Mouse (Mus musculus) lung, adult 18-20 months (tissue): ENCODE measurements around the gene Calr3.

Experiments used
- DNase-seq, 2 experiments: peaks; one replicate each; pipeline ENCODE4 v3.0.0; 2022; ENCODE audit warnings: mixed read lengths in 2 of 2

Gene Calr3

DNA sequence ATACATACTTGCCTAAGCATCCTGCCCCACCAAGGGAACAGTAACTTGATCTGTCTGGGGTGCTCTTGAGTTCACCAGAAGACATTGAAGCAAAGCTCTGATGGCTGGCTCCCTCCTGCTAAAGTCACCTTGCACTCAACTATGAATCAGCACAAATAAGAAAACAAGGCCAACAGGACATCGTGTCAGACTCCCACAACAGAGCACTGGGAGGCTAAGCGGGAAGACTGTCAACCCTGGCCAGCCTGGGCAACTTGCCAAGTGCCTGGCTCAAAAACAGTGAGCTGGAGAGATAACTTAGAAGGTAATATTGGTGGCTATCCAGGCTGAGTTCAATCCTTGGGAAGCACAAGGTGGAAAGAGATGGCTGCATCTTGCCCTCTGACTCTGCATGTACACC lies 8.7 kb downstream of the Calr3 start:
- peak in 1 of 2 experiments; percentile 26 for DNase-seq

DNA sequence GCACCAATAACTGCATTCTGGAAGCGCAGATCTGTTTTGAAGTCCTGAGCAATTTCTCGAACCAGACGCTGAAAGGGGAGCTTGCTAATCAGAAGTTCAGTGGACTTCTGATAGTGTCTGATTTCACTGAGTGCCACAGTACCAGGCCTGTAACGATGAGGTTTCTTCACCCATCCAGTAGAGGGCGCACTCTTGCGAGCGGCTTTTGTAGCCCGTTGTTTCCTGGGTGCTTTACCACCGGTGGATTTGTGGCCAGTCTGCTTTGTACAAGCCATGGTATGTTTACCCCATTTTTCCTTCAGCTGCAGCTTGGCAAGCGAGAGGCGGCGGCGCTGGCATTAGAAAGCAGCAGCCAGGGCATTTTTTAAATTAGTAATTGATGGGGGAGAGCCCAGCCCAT lies 14.0 kb downstream of the Calr3 start:
- peak in 1 of 2 experiments; percentile 42 for DNase-seq

DNA sequence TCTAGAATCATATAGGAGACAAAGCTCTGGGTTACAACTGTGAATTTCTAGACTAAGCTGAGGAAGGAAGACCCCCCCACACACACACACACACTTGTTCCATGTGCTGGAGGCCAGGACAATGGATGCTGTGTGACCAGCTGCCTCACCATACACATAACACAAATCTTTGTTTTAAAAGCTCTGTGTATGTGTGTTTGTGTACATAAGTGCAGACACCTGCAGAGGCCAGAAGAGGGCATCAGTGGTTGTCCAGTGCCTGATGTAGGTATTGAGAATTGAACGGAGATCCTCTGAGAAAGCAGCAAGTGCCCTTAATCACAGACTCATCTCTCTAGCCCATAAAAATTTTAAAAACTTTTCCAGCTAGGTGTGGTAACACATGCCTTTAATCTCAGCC lies 20.7 kb downstream of the Calr3 start:
- no peak for DNase-seq

DNA sequence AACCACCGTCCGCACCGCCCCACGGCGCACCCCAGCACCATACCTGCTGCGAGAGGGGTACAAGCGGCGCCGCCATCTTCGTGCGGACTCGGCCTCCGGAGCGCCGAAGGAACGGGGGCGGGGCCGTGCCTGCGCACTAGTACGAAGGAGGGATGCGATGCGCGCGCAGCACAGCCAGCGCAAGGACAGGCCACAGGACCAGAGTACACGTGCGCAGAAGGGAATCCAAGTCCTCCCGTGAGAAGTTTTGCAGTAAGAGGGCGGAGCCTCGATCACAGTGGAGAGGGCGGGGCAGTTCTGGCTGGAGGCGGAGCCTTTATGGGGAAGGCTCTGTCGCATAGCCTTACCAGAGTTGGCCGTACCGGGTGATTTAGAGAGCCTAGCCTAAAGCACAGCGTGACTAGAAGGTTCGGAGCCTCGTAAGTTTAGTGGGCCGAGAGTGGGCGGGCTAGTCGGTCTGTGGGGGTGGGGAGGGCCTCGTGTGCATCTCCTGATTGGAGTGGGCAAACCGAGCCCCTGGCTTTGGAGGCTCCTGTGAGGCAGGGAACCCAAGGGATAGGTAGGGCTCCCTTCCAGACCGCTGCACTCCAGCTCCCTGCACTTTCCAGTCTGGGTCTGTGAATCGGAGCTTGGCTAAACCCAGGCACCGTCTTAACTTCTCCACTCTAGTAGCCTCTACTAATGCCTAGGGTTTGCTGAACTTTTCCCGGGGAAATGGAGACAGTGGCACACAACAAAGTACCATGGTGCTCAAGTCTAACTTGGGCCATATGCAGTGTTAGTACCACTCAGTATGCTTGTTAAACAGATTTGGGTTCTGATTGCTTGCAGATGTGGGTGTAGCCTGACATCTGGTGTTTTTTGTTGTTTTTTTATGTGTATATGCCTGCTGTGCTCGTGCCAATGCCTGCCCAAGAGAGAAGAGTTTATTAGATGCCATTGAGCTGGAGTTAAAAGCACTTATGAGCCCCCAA lies 22.0 kb downstream of the Calr3 start, which contains the start of gene Eps15l1:
TSS of gene Eps15l1 (minus strand) at position 99 of the 974 bp plus-strand sequence.
- DNase-seq: peak; percentile 99 to 100

DNA sequence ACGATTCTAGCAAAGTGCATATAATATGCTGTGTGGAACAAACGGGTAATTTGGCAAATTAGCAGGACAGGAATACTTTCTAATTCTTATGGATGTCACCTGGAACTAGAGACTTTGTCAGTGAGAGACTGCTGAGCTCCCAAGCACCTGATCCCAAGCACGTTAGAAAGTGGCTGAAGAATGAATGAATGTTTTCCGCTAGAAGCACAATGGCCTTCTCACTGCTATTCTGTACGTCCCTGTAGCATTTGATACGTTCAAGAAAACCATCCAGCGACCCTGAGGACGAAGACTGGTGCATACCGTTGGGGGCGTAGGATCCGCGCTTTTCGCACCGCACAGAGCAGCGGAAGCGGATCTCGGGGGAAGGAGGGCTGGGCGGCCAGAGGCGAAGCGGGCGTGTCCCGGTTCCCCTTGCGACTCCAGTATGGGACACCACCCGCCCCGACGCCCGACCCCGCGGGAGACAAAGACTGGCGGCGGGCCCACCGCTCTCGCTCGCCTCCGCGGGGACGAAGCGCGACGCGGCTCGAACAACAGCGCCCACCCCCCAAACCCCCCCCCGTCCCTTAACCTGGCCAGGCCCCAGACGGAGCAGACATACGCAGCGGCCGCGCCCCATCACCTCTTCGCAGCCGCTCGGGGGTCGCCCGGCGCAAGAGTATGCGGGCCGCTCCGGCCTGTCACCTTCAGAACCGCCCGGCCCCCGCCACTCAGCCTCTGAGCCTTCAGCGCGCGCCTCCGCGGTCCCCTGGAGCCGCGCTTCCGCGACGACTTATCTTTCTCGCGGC lies 22.9 kb downstream of the Calr3 start:
- peak; percentile 44 to 51 for DNase-seq

DNA sequence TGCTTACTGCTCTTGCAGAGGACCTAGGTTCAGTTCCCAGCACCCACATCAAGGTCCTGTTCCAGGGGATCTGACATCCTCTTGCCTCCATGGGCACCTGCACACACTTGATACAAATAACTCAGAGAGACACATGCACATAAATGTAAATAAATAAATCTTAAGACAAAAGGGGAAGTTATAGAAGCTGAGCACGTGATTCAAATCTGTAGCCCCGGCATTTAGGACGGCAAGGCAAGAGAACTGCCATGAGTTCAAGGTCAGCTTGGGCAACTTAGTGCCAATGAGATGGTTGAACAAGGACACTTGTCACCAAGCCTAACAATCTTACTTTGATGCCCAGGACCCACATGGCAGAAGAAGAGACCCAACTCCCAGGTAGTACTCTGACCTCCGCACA lies 25.6 kb downstream of the Calr3 start:
- DNase-seq: no peak

DNA sequence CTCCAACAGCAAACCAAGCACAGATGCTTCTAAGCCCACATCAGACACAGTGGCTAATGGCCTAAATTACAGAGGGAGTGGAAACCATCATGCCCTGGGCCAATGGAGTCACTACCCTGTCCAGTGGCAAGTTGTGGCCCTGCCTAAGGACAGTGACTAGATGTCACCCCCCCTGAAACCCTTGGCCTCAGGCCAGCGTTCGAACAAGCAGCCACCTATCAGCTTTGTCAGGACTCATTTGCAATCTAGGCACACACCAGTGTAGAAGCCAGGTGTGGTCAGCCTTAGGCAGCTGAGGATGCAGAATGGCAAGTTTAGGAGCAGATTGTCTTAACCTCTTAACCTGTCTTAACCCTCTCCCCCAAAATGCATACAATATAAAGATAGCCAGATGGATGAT lies 28.4 kb downstream of the Calr3 start:
- no peak for DNase-seq

DNA sequence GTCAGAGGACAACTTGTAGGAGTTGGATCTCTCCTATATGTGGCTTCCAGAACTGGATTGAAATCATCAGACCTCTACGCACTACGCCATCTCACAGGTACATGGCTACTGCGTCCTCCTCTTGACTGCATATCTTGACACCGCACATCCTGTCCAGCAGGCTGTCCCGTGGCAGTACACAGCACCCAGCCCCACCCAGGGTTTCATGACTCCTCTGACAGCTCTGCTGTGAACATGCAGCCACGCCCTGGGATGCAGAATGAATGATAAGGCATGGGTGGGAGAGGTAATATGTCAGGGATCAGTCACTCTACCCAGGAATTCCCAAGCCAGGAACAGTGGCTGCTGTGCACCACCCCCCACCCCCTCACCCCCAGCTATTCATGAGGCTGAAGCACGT lies 29.8 kb downstream of the Calr3 start:
- peak in 1 of 2 experiments; percentile 11 for DNase-seq

DNA sequence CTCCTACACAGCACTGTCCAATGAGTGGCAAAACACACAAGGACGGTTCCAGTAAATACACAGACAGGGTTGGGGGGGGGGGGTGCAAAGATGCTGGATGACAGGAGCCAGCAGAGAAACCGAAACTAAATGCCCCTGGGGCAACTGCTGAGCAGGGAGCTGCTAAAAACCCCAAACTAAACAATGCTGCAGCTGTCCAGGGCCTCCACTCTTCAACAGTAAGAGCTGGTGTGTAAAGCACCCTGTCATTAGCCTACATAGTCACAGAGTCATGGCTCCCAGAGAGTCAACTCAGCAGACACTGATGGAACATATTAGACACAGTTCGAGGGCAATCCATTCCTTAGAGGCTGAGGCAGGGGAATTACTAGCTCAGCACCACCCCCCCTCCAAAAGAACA lies 34.2 kb downstream of the Calr3 start:
- DNase-seq: no peak

DNA sequence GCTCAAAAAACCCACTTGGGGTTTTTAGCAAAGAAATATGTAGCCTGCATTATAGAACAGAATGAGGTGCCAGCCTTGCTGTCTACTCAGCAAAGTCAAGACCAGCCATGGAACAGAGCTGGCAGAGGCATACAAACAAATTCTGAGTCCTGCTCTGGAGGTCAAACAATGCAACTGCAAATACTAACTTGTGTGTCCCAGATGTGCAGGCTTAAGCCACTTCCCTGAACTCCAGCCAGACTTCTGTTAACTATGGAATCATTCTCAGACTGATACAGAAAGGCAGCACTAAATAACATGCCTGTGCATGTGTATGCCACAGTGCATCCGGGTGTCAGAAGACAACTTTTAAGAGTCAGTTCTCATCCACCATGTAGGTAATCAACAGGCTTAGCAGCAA lies 35.8 kb downstream of the Calr3 start:
- DNase-seq: no peak

DNA sequence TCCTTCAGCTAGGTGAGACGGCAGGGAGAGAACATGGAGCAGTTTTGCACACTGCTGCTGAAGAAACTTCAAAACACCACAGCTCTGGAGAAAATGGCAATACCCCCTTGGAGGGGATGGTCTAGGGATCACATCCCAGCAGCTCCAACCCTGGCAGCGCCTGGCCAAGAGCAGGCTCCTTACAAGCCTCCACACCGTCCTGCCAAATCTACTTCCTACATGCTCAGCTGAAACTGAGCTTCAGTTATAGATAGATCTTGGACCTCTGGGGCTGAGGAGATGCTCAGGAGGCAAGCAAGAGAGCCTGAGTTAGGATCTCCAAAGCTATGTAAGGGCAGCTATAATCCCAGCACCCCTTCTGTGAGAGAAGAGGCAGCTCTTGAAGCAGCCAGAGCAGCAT lies 40.7 kb downstream of the Calr3 start:
- DNase-seq: no peak

DNA sequence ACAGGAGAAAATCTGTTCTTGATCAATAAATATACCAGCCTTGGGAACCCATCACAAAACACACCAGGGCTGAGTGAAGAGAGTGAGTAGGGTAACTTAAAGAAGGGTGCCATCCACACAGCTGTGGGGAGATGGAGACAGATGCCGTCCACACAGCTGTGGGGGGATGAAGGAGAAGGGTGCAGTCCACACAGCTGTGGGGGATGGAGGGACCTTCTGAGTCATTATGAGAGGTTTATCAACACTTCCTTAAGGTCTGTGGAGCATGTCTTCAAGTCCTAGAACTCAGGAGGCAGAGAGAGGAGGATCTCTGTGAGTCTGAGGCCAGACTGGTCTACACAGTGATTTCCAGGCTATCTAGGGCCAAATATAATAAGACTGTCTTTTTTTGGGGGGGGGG lies 42.3 kb downstream of the Calr3 start:
- no peak for DNase-seq

DNA sequence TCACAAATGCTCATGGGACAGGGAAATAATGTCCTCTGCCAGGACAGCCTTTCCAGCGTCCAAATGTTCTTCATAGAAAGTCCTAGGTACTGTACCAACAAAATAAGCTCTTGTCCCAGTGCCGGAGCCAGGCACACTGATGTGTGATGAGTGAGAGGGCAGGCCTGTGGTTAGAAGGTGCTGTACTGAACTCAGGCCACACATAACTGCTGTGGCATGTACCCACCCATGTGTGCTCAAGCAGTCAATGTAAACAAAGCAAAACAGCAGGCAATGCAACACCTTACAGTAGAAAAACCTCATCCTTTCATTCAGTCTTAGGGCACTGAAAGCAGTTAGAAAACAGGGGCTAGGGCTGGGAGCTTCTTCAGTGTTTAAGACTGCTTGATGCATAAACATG lies 57.9 kb downstream of the Calr3 start:
- no peak for DNase-seq

DNA sequence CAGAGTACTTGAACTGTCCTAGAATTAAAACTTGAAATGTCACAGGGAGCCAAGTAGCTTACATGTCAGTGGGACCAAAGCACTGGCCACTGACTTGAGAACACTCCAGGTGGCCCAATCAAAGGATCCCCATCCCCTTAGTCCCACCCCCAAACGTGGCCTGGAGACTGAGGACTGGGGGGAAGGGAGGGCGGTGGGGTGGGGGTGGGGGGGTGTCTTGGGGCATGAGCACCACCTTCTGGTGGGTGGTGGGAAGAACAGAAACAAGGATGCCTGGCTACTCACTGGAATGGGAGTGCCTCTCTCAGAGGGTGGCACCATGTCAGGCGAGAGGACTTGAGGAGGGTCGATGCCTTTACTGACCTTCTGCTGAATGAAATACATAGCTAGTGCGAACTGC lies 61.3 kb downstream of the Calr3 start:
- no peak for DNase-seq

DNA sequence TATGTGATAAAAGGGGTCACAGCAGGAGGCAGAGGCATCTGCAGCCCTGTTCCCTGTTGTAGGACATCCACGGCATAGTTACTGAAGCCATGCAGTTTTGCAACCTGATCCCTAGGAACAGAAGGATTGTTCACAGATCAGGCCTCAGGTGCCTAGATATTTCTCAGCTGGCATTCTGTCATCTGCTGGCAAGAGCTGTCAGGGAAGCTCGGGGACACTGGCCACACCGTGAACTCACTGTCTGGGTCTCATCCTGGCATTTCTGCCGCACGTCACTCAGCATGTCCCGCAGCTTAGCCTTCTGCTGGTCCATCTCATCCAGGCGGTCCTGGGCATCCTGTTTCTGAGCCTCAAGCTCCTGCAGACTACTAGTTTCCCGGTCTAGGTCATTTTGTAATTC lies 63.0 kb downstream of the Calr3 start:
- DNase-seq: no peak

DNA sequence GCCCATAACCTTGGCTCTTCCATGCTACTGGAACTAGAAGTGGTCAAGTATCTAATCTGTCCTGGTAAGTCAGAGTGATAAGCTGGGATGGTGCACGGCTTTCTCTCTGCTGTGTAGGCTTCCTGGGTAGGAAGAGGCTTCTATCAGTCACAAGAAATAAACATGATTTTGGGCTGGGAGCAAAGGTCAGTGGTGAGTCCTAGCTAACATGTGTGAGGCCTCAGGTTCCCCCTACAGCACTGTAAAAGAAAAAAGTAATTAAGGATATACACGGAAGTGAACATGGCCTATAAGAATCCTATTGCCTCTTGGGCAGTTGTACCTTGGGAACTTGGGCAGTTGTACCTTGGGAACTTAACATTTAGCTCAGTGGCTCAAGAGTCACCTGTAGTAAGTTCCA lies 66.8 kb downstream of the Calr3 start:
- no peak for DNase-seq

DNA sequence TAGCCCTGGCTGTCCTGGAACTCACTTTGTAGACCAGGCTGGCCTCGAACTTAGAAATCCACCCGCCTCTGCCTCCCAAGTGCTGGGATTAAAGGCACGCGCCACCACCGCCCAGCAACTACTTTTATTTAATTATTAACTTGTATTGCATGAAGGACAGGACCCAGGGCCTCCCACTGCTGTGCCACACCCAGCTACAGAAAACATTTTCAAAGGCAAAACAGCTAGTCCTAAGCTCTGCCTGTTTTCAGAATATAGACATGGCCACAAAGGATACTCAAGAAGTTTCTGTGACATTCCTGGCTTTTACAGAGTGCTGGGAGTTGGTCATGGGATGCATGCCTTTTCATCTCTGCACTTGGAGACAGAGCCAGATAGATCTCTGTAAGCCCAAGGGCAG lies 67.4 kb downstream of the Calr3 start:
- no peak for DNase-seq

DNA sequence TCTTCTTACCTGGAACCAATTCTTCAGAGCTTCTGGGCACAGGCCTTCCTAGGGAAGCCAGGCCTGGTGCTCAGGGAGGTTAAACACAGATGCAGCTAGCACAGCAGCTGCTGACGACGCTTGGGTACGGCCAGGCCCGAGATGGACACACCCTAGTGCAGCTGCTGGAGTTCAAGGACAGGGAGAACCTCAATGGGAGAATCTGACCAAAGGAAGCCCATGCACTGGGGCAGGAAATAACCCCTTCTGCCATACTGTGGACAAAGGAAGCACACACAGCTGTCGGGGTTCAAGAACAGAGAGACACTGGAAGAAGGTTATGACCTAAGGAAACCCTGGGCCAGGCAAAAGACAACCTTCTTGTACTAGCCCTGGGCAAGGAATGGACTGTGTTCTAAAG lies 68.5 kb downstream of the Calr3 start:
- no peak for DNase-seq
